Mouse (Mus musculus): ENCODE measurements around the gene Fpr1. TPM values are rescaled to one million over a fixed set of nuclear protein-coding genes. Genes with fewer than 3 reads are reported as not detected.
A peak's percentile ranks its signal among the peaks of the same experiment; 100 is the strongest.

Gene Fpr1
- total and polyA plus RNA-seq, 3 experiments = not detected

- Histone ChIP-seq H3K9ac (ENCODE audit: control insufficient read depth, low read depth, low read length, poor library complexity, severe bottlenecking) (peak overlapping the region; percentile 85), H3K4me1 (ENCODE audit: control insufficient read depth in 1 of 2, insufficient read depth in 2 of 2, low read length in 2 of 2) (0 out of 4 replicates have a peak, but pooled peaks cover 0 to 4% of the 10 kb centered on the region in 2 experiments), H3K9me3 (replicated peaks; ENCODE audit: insufficient read depth, low read length) (no peaks in the 10 kb centered on the region), H3K4me3 (ENCODE audit: control insufficient read depth in 1 of 2, insufficient read depth in 1 of 2, low read depth in 2 of 2, low read length in 2 of 2) (peak overlapping the region; percentile 87 to 89), H3K36me3 (ENCODE audit: control insufficient read depth in 1 of 2, insufficient read depth in 2 of 2, low read length in 2 of 2) (peaks cover 0 to 7% of the 10 kb centered on the region in 2 experiments; a peak in 2 of 4 replicates), H3K27me3 (ENCODE audit: control insufficient read depth in 1 of 2, insufficient read depth in 2 of 2, low read length in 2 of 2) (no peaks in the 10 kb centered on the region), H3K27ac (ENCODE audit: control insufficient read depth, low read depth, low read length) (peak overlapping the region; percentile 46), H3K79me2 (ENCODE audit: control insufficient read depth, insufficient read depth, low read length, poor library complexity) (peaks cover 6% of the 10 kb centered on the region)
- DNase-seq (ENCODE audit: low read depth, low spot score) = peak; percentile 95
- TF ChIP-seq GATA1 (IDR thresholded peaks at IDR 0.05; ENCODE audit: low read depth, low read length) = no peak
- peak; percentile 80 for TF ChIP-seq TBP (IDR thresholded peaks at IDR 0.05; ENCODE audit: low read depth, low read length)
- peak; percentile 59; the same call in 1 of the 2 replicates for TF ChIP-seq MAX (IDR thresholded peaks at IDR 0.05; ENCODE audit: low read length)
- TF ChIP-seq POLR2AphosphoS2 (IDR thresholded peaks at IDR 0.05; ENCODE audit: low read length) = peak; percentile 67; the same call in 1 of the 2 replicates
- TF ChIP-seq MYC (IDR thresholded peaks at IDR 0.05; ENCODE audit: low read depth, low read length) = 0 out of 2 replicates have a peak, but pooled peaks have one; percentile 26
- no peak for TF ChIP-seq TCF12 (IDR thresholded peaks at IDR 0.05; ENCODE audit: low read depth, low read length)
- no peak for TF ChIP-seq JUND (IDR thresholded peaks at IDR 0.05; ENCODE audit: low read depth, low read length)
- TF ChIP-seq CTCF (IDR thresholded peaks at IDR 0.05 in 2 of 3, conservative IDR thresholded peaks at IDR 0.05 in 1 of 3; ENCODE audit: control insufficient read depth in 1 of 3, insufficient read depth in 1 of 3, low read depth in 2 of 3, low read length in 3 of 3, poor library complexity in 1 of 3, severe bottlenecking in 1 of 3) = peak; percentile 59 to 80 (median 77)
- no peak for TF ChIP-seq E2F4 (IDR thresholded peaks at IDR 0.05; ENCODE audit: borderline replicate concordance, low read depth, low read length)
- no peak for TF ChIP-seq NRF1 (IDR thresholded peaks at IDR 0.05; ENCODE audit: insufficient read depth, low read depth, low read length, poor library complexity, severe bottlenecking)
- peak; percentile 82 for TF ChIP-seq NELFE (IDR thresholded peaks at IDR 0.05; ENCODE audit: low read depth, low read length)
- no peak for TF ChIP-seq CHD2 (IDR thresholded peaks at IDR 0.05; ENCODE audit: low read length)
- TF ChIP-seq MEF2A (IDR thresholded peaks at IDR 0.05; ENCODE audit: extremely low read depth, insufficient replicate concordance, low read depth, low read length, poor library complexity, severe bottlenecking) = no peak
- TF ChIP-seq CHD1 (IDR thresholded peaks at IDR 0.05; ENCODE audit: low read depth, low read length) = no peak
- TF ChIP-seq ZNF384 (IDR thresholded peaks at IDR 0.05; ENCODE audit: low read depth, low read length) = no peak
- peak; percentile 30; the same call in 1 of the 2 replicates for TF ChIP-seq KAT2A (conservative IDR thresholded peaks at IDR 0.05; ENCODE audit: low read depth, low read length)
- no peak for TF ChIP-seq POLR2AphosphoS5 (IDR thresholded peaks at IDR 0.05; ENCODE audit: borderline replicate concordance, low read depth, low read length)
- TF ChIP-seq ZKSCAN1 (IDR thresholded peaks at IDR 0.05; ENCODE audit: low read depth, low read length) = no peak
- TF ChIP-seq SMC3 (IDR thresholded peaks at IDR 0.05; ENCODE audit: low read depth, low read length) = peak; percentile 63
- peak; percentile 95 for TF ChIP-seq BHLHE40 (IDR thresholded peaks at IDR 0.05; ENCODE audit: borderline replicate concordance, low read depth, low read length)
- no peak for TF ChIP-seq EP300 (IDR thresholded peaks at IDR 0.05; ENCODE audit: low read depth in 1 of 2, low read length in 2 of 2)
- TF ChIP-seq RAD21 (IDR thresholded peaks at IDR 0.05; ENCODE audit: low read depth, low read length) = peak; percentile 46
- peak; percentile 71; the same call in 1 of the 2 replicates for TF ChIP-seq SIN3A (IDR thresholded peaks at IDR 0.05; ENCODE audit: low read length)
- peak; percentile 74 for TF ChIP-seq ZMIZ1 (IDR thresholded peaks at IDR 0.05; ENCODE audit: low read depth, low read length)
- no peak for TF ChIP-seq UBTF (IDR thresholded peaks at IDR 0.05; ENCODE audit: borderline replicate concordance, insufficient read depth, low read depth, low read length)
- 0 out of 4 replicates have a peak, but pooled peaks of 1 of the 2 experiments have one; percentile 9 for TF ChIP-seq USF2 (IDR thresholded peaks at IDR 0.05; ENCODE audit: borderline replicate concordance in 1 of 2, insufficient read depth in 1 of 2, low read depth in 1 of 2, low read length in 2 of 2)
- peak; percentile 30; the same call in 1 of the 2 replicates for TF ChIP-seq ZC3H11A (IDR thresholded peaks at IDR 0.05; ENCODE audit: low read depth, low read length)
- TF ChIP-seq GABPA (IDR thresholded peaks at IDR 0.05; ENCODE audit: low read depth, low read length) = no peak
- TF ChIP-seq POLR2A (IDR thresholded peaks at IDR 0.05; ENCODE audit: control insufficient read depth in 1 of 2, insufficient read depth in 1 of 2, low read depth in 1 of 2, low read length in 2 of 2, poor library complexity in 1 of 2) = peak; percentile 48 to 90; a peak in 3 of 4 replicates
- peak; percentile 71 for TF ChIP-seq ETS1 (IDR thresholded peaks at IDR 0.05; ENCODE audit: low read depth, low read length)
- peak; percentile 47; the same call in 1 of the 2 replicates for TF ChIP-seq RCOR1 (IDR thresholded peaks at IDR 0.05; ENCODE audit: low read depth, low read length)
- no peak for TF ChIP-seq MYB (IDR thresholded peaks at IDR 0.05; ENCODE audit: low read depth, low read length)
- peak; percentile 82 for TF ChIP-seq ELF1 (IDR thresholded peaks at IDR 0.05; ENCODE audit: low read depth, low read length)
- peak; percentile 87 for TF ChIP-seq USF1 (IDR thresholded peaks at IDR 0.05; ENCODE audit: low read depth, low read length)
- TF ChIP-seq HCFC1 (IDR thresholded peaks at IDR 0.05; ENCODE audit: low read depth, low read length) = peak; percentile 79; the same call in 1 of the 2 replicates
Observed at GRCm38 (mm10) chr17:17837919-17838701, 45.6 kb downstream of the Fpr1 start.
